Mouse (Mus musculus) stomach, postnatal 0 days (tissue): ENCODE measurements around the gene Cpxm1.

Experiments
- CTCF ChIP-seq: IDR thresholded peaks from 2 replicates; pipeline ENCODE4 v1.5.1; 2016; ENCODE audit warnings: antibody characterized with exemption, low read depth, mild to moderate bottlenecking, moderate library complexity
- EP300 ChIP-seq: optimal IDR thresholded peaks from 2 replicates; pipeline ENCODE3; 2016; ENCODE audit warnings: antibody characterized with exemption

DNA sequence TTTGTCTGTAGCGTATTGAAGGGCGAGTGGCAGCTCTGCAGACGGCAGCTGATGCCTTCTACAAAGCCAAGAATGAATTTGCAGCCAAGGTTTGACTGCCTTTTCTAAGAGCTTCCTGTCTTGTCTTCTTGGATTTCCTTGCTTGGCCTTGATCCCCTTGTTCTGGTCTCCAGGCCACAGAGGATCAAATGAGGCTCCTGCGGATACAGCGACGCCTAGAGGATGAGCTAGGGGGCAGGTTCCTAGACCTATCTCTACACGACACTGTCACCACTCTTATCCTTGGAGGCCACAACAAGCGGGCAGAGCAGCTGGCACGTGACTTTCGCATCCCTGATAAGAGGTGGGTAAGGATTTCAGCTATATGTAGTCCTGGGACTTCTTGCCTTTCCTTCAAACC, 44.8 kb upstream of the Cpxm1 start:
- TF ChIP-seq CTCF: no peak
- TF ChIP-seq EP300: no peak
